Mouse (Mus musculus) embryonic fibroblast, embryonic 13.5 days (primary cell): ENCODE results near the gene Htr1f.

Experiments
- CTCF ChIP-seq: IDR thresholded peaks from 2 replicates; pipeline ENCODE4 v1.5.1; 2011; ENCODE audit warnings: mild to moderate bottlenecking, control low read depth, low read length, moderate library complexity, borderline replicate concordance; ENCODE audit not compliant: insufficient read depth
- POLR2A ChIP-seq: IDR thresholded peaks from 2 replicates; pipeline ENCODE4 v1.6.1; 2011; ENCODE audit warnings: low read depth, mild to moderate bottlenecking, control low read depth, low read length, moderate library complexity

GRCm38 (mm10) chr16:64879735-64880134, 225.9 kb downstream of the Htr1f start:
- TF ChIP-seq CTCF (no peak), POLR2A (no peak)
